Mouse (Mus musculus): ENCODE measurements around the gene Gatc.
"Not testable (repeated sequence)": the region's sequence is repeated elsewhere in the genome, so short reads cannot be mapped to it uniquely, and the experiment has no call there.

Gene Gatc

DNA sequence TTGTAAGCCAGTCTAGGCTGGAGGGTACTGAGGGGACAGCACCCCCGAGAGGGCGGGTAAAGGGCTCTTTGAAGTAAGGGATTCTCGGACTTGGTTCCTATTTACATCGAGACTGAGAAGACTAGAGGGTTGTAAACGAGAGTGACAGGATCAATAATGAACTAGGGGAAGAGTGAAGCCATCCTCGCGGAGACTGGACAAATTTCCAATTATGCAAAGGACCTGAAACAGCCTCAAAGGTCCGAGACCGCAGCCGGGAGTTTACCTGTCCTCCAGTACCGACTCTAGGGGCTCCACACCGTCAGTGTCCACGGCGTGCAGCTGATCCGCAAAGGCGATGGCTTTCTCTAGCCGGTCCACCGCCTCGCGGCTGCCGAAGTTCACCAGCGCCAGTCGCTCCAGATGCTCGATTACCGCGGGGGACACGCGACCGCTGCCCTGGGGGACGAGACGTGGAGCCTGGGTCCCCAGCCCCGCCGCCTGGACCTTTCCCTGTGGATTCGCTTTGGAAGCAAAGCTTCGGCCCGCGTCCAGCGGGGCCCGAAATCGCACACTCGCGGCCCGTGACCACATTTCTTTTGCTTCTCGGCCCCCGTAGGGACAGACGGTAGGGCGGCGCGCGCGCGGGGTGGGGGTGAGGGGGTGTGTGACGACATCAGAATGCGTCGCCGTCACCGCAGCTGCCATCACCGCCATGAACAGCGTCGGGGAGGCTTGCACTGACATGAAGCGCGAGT, at the start of gene Gatc, which contains the start of gene Triap1:
Gatc (minus strand) TSS at position 602 of the 737 bp plus-strand sequence.
Triap1 (plus strand) TSS at position 649 of the 737 bp plus-strand sequence.
- DNase-seq (ENCODE audit: low read depth in 1 of 2, low spot score in 2 of 2) = peak in 1 of 2 experiments; percentile 77

DNA sequence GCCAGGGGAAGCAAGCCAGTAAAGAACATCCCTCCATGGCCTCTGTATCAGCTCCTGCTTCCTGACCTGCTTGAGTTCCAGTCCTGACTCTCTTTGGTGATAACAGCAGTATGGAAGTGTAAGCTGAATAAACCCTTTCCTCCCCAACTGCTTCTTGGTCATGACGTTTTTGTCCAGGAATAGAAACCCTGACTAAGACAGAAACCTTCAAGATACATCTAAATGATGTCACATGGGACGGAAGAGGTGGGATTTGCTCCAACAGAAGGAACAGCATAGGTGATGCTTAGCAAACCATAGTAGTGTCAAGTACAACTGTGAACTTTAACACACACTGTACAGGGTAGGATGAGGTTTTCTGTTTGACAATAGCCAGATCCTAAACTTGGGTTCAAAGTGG, 37.9 kb upstream of the Gatc start:
- not testable (repeated sequence) for DNase-seq (ENCODE audit: low read depth in 1 of 2, low spot score in 2 of 2)

DNA sequence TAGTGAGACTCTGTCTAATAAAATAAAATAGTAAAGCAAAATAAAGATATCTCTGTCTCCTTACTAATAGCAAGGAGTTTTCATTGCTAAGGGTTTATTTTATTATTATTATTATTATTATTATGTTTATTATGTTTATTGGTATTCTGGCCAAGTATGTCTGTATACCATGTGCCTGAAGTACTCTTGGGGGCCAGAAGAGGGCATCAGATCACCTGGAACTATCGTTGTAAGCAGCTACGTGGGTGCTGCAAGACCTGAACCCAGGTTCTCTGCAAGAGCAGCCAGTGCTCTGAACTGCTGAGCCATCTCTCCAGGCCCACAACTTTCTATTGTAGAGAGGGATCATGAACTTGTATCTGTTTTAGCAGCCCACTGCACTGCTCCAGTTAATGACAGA, 34.5 kb upstream of the Gatc start:
- no peak for DNase-seq (ENCODE audit: low read depth in 1 of 2, low spot score in 2 of 2)

DNA sequence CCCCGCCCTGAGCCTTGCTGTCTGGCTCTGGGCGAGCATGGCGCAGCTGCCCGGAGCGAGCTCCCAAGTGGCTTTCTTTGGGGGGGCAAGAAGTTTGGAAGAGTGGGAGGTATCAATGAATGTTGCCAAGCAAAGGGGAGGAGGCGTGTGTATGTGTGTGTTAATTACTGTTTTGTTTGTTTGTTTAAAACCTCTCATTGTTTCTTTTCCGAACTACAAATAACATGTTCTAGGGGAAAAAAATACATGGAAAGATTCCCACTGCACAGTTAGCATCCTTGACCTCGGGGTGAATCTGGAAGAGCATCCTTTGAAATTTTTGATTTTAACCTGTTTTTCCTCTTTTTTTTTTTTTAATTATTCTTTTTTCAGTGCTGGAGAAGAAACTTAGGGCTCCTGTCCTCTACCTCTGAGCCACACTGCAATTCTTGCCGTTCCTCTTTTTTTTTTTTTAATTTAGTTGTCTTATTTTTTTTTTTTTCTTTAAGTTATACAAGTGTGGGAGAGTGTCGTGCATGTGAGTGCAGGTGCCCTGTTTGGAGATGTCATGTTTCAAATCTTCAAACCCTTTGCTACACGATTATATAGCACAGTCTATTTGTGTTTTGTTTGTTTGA, 33.3 kb upstream of the Gatc start:
- DNase-seq (ENCODE audit: low read depth in 1 of 2, low spot score in 2 of 2) = no peak

DNA sequence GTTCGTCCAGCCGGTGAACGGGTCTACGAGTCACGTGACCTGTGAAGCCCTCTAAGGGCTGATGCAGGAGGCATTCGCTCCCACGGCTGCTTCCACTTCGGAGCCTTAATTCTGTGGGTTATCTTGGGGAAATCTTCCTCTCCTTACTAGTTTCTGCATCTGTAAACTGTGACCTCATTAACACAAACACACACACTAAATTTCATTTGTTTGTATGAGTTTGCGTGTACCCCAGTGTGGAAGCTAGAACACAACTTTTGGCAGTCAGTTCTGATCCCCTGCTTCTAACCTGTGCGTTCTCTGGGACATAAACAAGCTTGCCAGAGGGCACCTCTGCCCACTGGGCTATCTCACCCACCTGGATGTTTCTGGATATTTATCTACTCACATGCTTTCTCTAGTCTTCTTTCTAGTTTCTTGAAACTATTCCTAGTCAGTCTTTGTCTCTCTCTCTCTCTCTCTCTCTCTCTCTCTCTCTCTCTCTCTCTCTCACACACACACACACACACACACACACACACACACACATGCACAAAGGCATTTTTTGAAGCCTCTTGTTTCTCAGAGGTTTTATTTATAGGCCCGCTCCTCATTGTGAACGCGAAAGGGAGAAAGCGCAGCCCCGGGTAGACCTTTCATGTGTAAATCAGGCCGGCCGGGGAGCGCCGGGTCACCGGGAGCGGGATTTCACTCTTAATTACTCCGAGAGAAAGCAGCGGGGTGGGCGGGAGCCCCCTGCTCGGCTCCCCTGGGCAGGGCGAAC, 32.6 kb upstream of the Gatc start:
- DNase-seq (ENCODE audit: low read depth in 1 of 2, low spot score in 2 of 2) = no peak

DNA sequence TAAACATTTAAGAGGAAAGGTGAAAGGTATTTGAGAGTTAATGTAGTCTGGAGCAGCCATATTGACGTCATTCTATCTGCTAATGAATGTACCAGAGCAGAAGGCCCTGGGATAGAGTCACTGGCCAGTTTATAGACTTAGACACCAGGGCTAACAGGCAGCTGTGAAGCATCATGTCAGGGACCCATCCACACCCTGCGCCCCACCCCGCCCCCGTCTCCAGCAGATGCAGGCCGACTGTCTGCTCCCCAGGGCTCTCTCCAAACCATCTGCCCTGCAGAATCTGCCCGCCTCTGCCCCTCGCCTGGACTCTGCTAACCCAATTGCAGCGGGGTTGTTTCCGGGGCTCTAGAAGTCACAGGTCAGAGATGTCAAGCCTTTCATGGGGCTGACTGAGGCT, 30.8 kb upstream of the Gatc start:
- DNase-seq (ENCODE audit: low read depth in 1 of 2, low spot score in 2 of 2) = no peak

DNA sequence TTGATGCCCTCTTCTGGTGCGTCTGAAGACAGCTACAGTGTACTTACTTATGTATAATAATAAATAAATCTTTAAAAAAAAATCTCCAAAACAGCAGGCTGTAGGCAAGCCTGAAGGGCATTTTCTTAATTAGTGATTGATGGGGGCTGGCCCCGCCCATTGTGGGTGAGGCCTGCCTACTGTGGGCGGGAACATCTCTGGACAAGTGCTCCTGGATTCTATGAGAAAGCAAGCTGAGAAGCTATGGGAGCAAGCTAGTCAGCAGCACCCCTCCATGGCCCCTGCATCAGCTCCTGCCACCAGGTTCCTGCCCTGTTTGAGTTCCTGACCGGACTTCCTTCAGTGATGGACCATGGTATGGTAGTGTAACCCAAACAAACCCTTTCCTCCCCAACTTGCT, 23.8 kb upstream of the Gatc start:
- DNase-seq (ENCODE audit: low read depth in 1 of 2, low spot score in 2 of 2) = no peak

DNA sequence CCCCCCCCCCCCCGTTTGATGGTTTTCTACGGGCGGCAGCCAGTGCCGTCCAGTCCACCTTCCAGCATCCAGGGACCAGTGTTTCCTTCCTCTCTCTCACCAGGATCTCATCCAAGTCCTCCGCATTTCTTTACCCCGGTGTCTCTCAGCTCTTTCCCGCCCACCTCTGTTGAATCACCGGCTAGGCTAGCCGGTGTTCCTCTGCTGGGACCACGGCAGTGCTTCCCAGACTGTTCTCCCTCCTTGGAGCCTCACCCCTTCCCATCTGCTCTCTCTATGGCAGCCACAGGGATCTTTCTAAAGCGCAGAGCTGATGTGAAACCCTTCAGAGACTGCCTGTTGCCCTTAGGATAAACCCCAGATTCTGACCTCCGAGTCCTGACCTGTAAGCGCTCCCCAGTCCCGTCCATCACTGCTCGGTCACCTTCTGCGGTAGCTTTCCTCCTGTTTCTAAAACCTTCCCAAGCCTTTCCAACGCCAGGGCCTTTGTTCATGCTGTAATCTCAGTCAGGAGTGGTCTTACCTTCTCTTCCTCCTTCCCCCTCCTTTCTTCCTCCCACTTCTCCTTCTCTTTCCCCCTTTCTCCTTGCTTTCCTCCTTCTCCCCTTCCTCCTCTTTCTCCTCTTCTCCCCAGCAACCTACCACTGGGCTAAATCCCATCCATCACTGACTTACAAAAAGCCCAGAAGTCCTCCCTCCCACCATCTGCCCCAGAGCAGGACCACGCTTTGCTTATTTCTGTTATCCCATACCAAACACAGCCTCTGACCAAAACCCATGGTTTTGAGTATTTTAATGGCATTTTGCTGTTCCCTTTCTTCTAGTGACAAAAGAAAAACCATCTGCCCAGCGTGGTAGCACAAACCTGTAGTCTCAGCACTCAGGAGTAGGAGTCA, 22.1 kb upstream of the Gatc start:
- DNase-seq (ENCODE audit: low read depth in 1 of 2, low spot score in 2 of 2) = no peak

DNA sequence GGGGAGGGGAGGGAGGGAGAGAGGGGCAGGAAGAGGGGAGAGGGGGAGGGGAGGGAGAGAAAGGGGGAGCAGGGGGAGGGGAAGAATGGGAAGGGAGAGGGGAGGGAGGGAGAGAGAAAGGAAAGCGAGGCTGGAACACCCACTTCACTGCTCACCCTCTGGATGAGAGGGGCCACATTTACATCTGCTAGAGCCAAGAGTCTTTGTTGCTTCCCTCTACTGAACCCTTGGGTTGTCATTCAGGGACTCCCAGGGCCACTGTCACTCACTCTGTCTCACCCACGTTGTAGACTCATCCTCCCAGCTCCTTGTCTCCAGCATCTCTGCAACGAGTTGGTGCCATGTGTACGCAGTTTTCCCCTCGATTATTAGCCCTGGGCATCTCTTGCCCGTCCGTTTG, 21.2 kb upstream of the Gatc start:
- DNase-seq (ENCODE audit: low read depth in 1 of 2, low spot score in 2 of 2) = no peak

DNA sequence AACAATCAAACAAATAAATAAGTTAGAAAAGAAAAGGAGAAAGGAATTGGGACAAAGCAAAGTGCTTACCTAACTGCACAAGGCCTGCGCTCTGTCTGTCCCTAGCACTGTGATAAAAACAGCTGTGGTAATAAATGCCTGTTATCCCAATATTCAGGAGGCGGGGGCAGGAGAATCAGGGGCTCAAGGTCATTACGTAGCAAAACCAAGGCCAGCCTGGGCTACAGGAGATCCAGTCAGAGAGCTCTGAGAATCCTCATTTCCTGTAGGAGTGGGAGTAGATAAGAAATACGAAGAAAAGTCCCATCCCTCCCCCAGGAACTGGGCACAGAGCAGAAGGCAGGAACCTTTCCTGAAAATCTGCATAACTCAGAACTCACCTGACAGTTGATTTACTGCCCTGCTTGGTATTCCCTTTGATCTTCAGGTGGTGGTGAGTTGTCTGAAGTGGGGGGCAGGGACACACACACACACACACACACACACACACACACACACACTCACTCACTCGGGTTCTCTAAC, 18.9 kb upstream of the Gatc start:
- DNase-seq (ENCODE audit: low read depth in 1 of 2, low spot score in 2 of 2) = no peak

DNA sequence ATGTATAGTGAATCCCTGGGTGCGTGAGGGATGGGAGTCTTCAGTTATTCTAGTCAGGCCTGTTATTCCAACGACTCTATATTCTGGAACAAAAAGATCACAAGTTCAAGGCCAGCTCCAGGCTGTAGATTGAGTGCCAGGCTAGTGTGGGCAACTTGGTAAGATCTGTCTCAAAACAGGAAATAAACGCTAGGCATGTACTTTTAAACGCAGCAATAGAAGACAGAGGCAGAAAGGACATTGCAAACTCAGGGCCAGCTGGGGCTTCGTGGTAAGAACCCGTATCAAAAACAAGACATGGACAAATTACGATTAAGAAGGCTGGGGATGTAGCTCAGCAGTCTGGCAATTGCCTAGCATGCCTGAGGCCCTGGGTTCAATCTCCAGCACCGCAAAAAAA, 18.5 kb upstream of the Gatc start:
- DNase-seq (ENCODE audit: low read depth in 1 of 2, low spot score in 2 of 2) = no peak

DNA sequence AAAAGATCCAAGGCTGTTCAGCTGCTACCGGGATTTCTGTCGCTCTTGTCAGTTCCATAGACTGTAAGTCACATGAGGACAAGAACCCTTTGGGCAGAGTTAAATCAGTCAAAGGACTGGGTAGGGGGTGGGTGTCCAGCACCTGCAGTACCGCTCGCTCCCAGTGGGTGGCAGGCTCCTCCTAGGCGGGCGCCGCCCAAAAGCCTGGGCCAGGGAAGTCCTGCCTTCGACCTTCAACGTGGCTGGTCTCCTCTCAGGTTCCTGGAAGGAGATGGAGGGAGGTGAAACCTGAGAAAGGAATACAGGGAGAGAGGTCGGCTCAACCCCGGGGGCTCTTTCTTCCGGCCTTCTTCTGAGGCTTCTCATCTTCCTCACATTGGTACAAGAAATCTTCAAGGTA, 17.9 kb upstream of the Gatc start:
- DNase-seq (ENCODE audit: low read depth in 1 of 2, low spot score in 2 of 2) = peak; percentile 42 to 74

DNA sequence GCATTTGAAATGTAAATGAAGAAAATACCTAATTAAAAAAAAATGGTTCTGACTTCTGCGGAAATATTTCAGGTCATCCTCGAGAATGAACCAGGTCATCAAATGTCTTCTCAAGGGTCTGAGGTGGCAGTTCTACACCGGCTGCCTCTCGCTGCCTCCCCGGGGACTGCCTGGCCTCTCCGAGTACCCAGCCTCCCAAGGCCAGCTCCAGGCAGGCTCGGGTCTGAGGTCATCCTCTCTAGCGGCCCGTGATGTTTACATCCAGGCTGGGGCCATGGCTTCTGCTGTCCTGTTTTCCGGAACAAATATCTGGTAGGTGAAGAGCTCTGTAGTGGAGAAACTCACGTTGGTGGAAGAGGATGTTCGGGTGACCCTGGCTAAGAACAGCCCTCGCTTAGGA, 14.1 kb upstream of the Gatc start:
- no peak for DNase-seq (ENCODE audit: low read depth in 1 of 2, low spot score in 2 of 2)

DNA sequence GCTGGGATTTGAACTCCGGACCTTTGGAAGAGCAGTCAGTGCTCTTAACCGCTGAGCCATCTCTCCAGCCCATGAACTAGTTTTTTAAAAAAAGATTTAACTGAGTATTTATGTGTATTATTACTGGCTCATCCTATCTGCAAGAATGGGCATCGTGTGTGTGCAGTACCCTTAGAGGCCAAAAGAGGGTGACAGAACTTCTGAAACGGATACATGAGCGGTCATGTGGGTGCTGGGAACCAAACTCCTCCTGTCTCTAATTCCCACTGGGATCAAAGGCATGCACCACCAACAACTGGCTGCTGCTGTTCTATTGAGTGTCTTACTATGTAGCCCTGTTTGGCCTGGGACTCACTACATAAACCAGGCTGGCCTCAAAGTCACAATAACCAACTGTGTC, 10.4 kb upstream of the Gatc start:
- no peak for DNase-seq (ENCODE audit: low read depth in 1 of 2, low spot score in 2 of 2)

DNA sequence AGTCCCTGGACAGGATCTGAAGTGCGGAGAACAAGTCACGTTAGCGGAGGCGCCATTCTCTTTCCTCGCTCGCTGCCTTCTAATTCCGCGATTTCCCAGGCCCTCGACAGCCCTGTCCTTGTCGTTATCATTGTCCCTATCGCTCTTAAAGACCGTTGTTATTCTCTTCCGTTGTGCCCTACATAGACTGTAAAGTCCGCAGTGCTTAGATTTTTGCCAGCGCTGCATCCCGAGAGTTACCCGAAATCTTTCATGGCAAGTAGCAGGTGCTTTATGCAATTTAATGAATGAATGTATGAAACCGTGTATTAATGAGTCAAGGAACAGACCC, 8.2 kb upstream of the Gatc start:
- no peak for DNase-seq (ENCODE audit: low read depth in 1 of 2, low spot score in 2 of 2)

DNA sequence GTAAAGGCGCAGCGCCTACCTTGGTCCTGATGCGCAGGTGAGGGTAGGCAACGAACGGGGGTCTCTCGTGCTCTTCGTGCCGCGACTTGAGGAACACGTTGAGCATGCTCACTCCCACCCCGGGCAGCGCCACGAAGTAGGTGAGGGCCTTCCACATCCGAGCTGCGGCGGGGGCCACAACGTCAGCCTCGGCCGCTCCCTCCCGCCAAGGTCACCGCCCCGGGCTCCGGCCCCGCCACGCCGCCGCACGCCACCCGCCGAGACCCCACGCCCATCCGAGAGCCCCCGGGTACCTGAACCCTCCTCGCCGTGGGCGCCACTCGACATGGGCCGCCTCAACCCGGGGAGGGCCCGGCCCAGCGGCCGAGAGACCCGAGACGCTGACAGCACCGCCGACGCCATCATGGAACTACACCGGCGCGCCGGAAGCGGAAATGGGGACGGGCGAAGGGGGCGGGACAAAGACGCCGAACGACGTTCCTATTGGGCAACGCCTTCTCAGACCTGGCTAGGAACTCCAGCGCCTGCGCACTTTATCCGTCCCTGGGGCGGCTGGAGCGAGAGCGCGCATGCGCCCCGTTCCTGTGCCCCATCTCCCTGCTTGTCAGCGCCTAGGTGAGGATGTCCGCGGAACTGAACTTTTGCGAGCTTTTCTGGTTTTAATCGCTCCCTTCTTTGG, 7.7 kb upstream of the Gatc start, which contains the start of gene Cox6a1:
Cox6a1 (minus strand) TSS at position 436 of the 679 bp plus-strand sequence.
- DNase-seq (ENCODE audit: low read depth in 1 of 2, low spot score in 2 of 2) = peak; percentile 96

DNA sequence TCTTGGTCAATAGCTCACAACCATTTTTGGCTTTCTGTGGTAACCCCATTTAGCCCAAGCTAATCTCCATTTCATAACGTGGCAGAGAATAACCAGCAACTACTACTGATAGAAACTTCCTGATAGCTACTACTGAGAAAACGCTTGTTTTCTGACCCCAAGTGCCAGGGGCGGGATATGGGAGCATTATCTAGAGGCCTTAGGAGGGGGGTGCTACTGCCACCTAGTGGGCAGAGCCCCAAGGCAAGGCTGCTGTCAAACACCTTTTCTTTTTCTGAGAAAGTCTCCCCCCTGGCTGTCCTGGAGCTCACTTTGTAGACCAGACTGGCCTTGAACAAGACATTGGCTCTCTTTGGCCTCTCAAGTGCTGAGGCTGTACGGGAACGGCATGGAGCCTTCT, 6.6 kb upstream of the Gatc start:
- peak; percentile 67 to 78 for DNase-seq (ENCODE audit: low read depth in 1 of 2, low spot score in 2 of 2)

DNA sequence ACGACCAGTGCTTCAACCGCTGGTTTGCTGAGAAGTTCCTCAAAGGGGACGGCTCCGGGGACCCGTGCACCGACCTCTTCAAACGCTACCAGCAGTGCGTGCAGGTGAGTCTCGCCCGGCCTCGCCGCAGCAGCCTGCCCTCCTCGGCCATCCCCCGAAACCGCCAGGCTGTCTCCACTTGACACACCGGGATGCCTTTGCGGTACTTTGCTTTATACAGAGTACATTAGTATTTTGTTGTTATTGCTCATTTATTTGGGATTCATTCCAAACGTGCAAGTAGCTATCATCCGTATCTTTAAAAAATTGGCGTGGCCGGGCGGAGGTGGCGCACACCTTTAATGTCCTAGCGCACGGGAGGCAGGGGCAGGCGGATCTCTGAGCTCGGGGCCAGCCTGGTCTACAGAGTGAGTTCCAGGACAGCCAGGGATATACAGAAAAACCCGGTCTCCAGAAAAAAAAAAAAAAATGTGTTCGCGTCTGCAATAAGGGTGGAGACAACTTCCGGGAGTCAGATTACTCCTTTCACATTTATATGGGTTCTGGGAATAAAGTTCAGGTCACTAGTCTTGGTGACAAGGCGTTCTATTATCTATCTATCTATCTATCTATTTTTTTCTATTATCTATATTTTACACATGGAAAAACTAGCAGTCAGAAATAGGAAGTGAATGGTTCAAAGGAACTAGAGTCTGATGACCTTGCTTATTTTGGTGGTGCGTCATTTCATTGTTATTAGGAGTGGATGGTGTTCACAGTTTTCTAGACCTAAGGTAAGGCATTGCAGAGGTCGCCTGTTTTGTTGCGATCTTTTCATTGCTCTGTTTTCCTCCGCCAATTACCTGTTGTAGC, 562 bp upstream of the Gatc start:
- no peak for DNase-seq (ENCODE audit: low read depth in 1 of 2, low spot score in 2 of 2)

DNA sequence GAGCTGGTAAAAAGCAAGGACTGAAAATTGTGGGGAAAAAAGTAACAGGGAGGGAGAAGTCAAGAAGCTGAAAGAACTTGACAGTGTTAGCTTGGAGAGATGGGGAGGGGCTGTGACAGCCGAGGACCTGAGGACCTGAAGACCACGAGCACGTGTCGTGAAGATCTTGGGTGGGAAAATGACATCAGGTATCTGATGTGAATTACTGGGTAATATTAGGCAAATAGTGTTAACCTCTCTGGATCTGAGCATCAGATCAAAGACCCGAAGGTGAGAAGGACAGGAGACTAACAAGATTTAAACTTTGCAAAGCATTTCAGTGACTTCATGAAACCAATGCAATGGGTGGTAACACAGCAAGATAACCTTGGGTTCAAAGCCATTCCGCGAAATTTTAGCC, 971 bp downstream of the Gatc start:
- DNase-seq (ENCODE audit: low read depth in 1 of 2, low spot score in 2 of 2) = no peak
